Mouse (Mus musculus) c-Kit-positive CD71-positive TER-119-negative erythroid progenitor cells, embryonic 14.5 days (primary cell): ENCODE data around the gene Epdr1.
A peak's percentile ranks its signal among the peaks of the same experiment; 100 is the strongest.

Experiments used
- DNase-seq: peaks from one replicate; pipeline ENCODE4 v3.0.0-alpha.2; 2013; ENCODE audit warnings: low read depth

The Epdr1 gene

GRCm38 (mm10) chr13:19619216-19619927, at the start of gene Epdr1:
Epdr1 (minus strand) TSS chr13:19619927.
- peak; percentile 55 for DNase-seq

GRCm38 (mm10) chr13:19668355-19669140, 48.8 kb upstream of the Epdr1 start:
- no peak for DNase-seq

- no peak for DNase-seq
Measured at GRCm38 (mm10) chr13:19652405-19652804, 32.7 kb upstream of the Epdr1 start.

- peak; percentile 79 for DNase-seq
Measured at GRCm38 (mm10) chr13:19649824-19650223, 30.1 kb upstream of the Epdr1 start.

GRCm38 (mm10) chr13:19644225-19644624, 24.5 kb upstream of the Epdr1 start:
- no peak for DNase-seq

- DNase-seq = no peak
Measured at GRCm38 (mm10) chr13:19643519-19643918, 23.8 kb upstream of the Epdr1 start.

- no peak for DNase-seq
Measured at GRCm38 (mm10) chr13:19640203-19640851, 20.6 kb upstream of the Epdr1 start.

- no peak for DNase-seq
Measured at GRCm38 (mm10) chr13:19636131-19636530, 16.4 kb upstream of the Epdr1 start.

GRCm38 (mm10) chr13:19630768-19631709, 11.3 kb upstream of the Epdr1 start:
- no peak for DNase-seq

- no peak for DNase-seq
Measured at GRCm38 (mm10) chr13:19626473-19626872, 6.7 kb upstream of the Epdr1 start.

GRCm38 (mm10) chr13:19624632-19625320, 5.0 kb upstream of the Epdr1 start:
- no peak for DNase-seq

GRCm38 (mm10) chr13:19623228-19623905, 3.6 kb upstream of the Epdr1 start:
- no peak for DNase-seq

- no peak for DNase-seq
Measured at GRCm38 (mm10) chr13:19622573-19623227, 3.0 kb upstream of the Epdr1 start, which contains the start of gene Sfrp4. Sfrp4 (plus strand) TSS chr13:19623104.

- DNase-seq = no peak
Measured at GRCm38 (mm10) chr13:19618841-19619215, 899 bp downstream of the Epdr1 start.

GRCm38 (mm10) chr13:19618081-19618480, 1.6 kb downstream of the Epdr1 start:
- no peak for DNase-seq

GRCm38 (mm10) chr13:19614311-19614710, 5.4 kb downstream of the Epdr1 start:
- DNase-seq = no peak

- DNase-seq = no peak
Measured at GRCm38 (mm10) chr13:19613426-19613825, 6.3 kb downstream of the Epdr1 start.

- DNase-seq = no peak
Measured at GRCm38 (mm10) chr13:19612963-19613362, 6.8 kb downstream of the Epdr1 start.

- no peak for DNase-seq
Measured at GRCm38 (mm10) chr13:19612348-19612747, 7.4 kb downstream of the Epdr1 start.

- DNase-seq = no peak
Measured at GRCm38 (mm10) chr13:19608120-19608519, 11.6 kb downstream of the Epdr1 start.
